Mouse (Mus musculus) brain, embryonic 14.5 days (tissue): Measurements from ENCODE around the gene Dnajc24. TPM values are rescaled to one million over a fixed set of nuclear protein-coding genes. Genes with fewer than 3 reads are reported as not detected.

Experiments used
- DNase-seq: peaks from one replicate; pipeline ENCODE4 v3.0.0-alpha.2; 2011; ENCODE audit warnings: low read depth
- CTCF ChIP-seq: fragments of 200-500 bp; IDR thresholded peaks from 2 replicates; pipeline ENCODE4 v1.5.1; 2012; ENCODE audit warnings: inconsistent platforms, mild to moderate bottlenecking, moderate library complexity, borderline replicate concordance; ENCODE audit not compliant: insufficient read depth, insufficient read length; ENCODE audit errors: extremely low read depth
- POLR2A ChIP-seq: fragments of 200-500 bp; IDR thresholded peaks from 2 replicates; pipeline ENCODE4 v1.6.1; 2012; ENCODE audit warnings: mild to moderate bottlenecking, inconsistent platforms, borderline replicate concordance; ENCODE audit not compliant: poor library complexity, insufficient read depth, insufficient read length, severe bottlenecking; ENCODE audit errors: extremely low read depth
- polyA plus RNA-seq: library from polyadenylated mRNA; depleted of rRNA; stranded (reverse); fragments of >200 nt; gene quantifications from 2 replicates; pipeline ENCODE4 v1.2.3, GENCODE M21; 2012; rRNA removed

Dnajc24 gene
- 24.9 and 27.7 TPM in 2 replicates for polyA plus RNA-seq

GRCm38 (mm10) chr2:106002835-106003739, at the start of gene Dnajc24:
Gene Dnajc24 (minus strand): TSS chr2:106003549.
- DNase-seq = peak; percentile 98
- peak; percentile 41; the same call in 1 of the 2 replicates for TF ChIP-seq POLR2A
- no peak for TF ChIP-seq CTCF

GRCm38 (mm10) chr2:106046686-106047085, 43.3 kb upstream of the Dnajc24 start:
- TF ChIP-seq CTCF (no peak), POLR2A (no peak)
- no peak for DNase-seq

GRCm38 (mm10) chr2:106042495-106042894, 39.1 kb upstream of the Dnajc24 start:
- DNase-seq = peak; percentile 32
- no peak for TF ChIP-seq POLR2A
- TF ChIP-seq CTCF = no peak

GRCm38 (mm10) chr2:106041961-106042360, 38.6 kb upstream of the Dnajc24 start:
- TF ChIP-seq POLR2A (no peak), CTCF (no peak)
- DNase-seq = peak; percentile 72

GRCm38 (mm10) chr2:106038286-106038685, 34.9 kb upstream of the Dnajc24 start:
- DNase-seq = peak; percentile 25

GRCm38 (mm10) chr2:106024895-106025294, 21.5 kb upstream of the Dnajc24 start:
- DNase-seq = no peak
- TF ChIP-seq CTCF (no peak), POLR2A (no peak)

More at GRCm38 (mm10) chr2:106038286-106038685, 34.9 kb upstream of the Dnajc24 start:
- TF ChIP-seq CTCF = no peak
- no peak for TF ChIP-seq POLR2A

GRCm38 (mm10) chr2:106008415-106008814, 5.1 kb upstream of the Dnajc24 start:
- TF ChIP-seq POLR2A (no peak), CTCF (no peak)
- DNase-seq = no peak

GRCm38 (mm10) chr2:105987999-105988398, 15.3 kb downstream of the Dnajc24 start:
- DNase-seq = no peak
- TF ChIP-seq CTCF (no peak), POLR2A (no peak)

GRCm38 (mm10) chr2:105987131-105987530, 16.2 kb downstream of the Dnajc24 start:
- no peak for DNase-seq
- TF ChIP-seq CTCF (no peak), POLR2A (no peak)

- no peak for DNase-seq
- no peak for TF ChIP-seq POLR2A
- TF ChIP-seq CTCF = no peak
Observed at GRCm38 (mm10) chr2:105985206-105985605, 18.1 kb downstream of the Dnajc24 start.

- no peak for DNase-seq
- TF ChIP-seq POLR2A (no peak), CTCF (no peak)
Observed at GRCm38 (mm10) chr2:105978065-105978464, 25.3 kb downstream of the Dnajc24 start.
